ENCODE assay signal across 8 mouse cellular contexts in genomic region chr8:110749500-110750170, GRCm38 (mm10). TPM values are rescaled to one million over a fixed set of nuclear protein-coding genes. Genes with fewer than 3 reads are reported as not detected.
DNase-seq lines count a peak whose midpoint lies in the region; ATAC-seq lines count a peak whose summit lies in the region.

No protein-coding gene starts in this region.

- 60% methylated on average over 10 of the region's 10 CpGs for WGBS in intestine, embryonic 15.5 days
- WGBS in midbrain, embryonic 14.5 days: 62% methylated on average over 10 of the region's 10 CpGs

- no peaks in the 10 kb centered on the region for H3K9me3 ChIP-seq in intestine, embryonic 15.5 days
- no peaks in the 10 kb centered on the region for H3K9me3 ChIP-seq in midbrain, embryonic 14.5 days (ENCODE audit: control insufficient read depth, low read length)

- H3K27ac ChIP-seq in intestine, embryonic 15.5 days: no peak overlapping the region
- no peak overlapping the region for H3K27ac ChIP-seq in midbrain, embryonic 14.5 days (replicated peaks; ENCODE audit: low read depth, low read length)

- no peaks in the 10 kb centered on the region for H3K4me1 ChIP-seq in intestine, embryonic 15.5 days (replicated peaks)
- H3K4me1 ChIP-seq in midbrain, embryonic 14.5 days (ENCODE audit: control insufficient read depth, insufficient read depth, low read length): no peaks in the 10 kb centered on the region

- peak; percentile 24 for DNase-seq in cerebellum, adult 11 months
- DNase-seq in ovary, postnatal 14 days (ENCODE audit: low spot score): peak; percentile 58
- DNase-seq in ovary, postnatal 10 days (ENCODE audit: low spot score): no peak
- DNase-seq in embryo, embryonic 9.5 days (ENCODE audit: extremely low spot score): peak; percentile 75
- DNase-seq in midbrain, embryonic 14.5 days: peak; percentile 93

- H3K4me3 ChIP-seq in intestine, embryonic 15.5 days (replicated peaks): no peak overlapping the region
- H3K4me3 ChIP-seq in midbrain, embryonic 14.5 days (replicated peaks; ENCODE audit: low read depth, low read length): no peak overlapping the region

- ATAC-seq in cerebellum, adult (ENCODE audit: insufficient number of reproducible peaks, low FRiP score, low TSS enrichment): no peak
- ATAC-seq in intestine, embryonic 15.5 days: peak; percentile 24; the same call in 1 of the 2 replicates
- ATAC-seq in midbrain, embryonic 14.5 days (ENCODE audit: low FRiP score, low TSS enrichment): peak; percentile 57; the same call in 1 of the 2 replicates
- ATAC-seq in erythroid progenitor cell, adult 5-6 weeks (replicated peaks; ENCODE audit: low FRiP score, poor library complexity, severe bottlenecking): no peak

- no peaks in the 10 kb centered on the region for H3K36me3 ChIP-seq in intestine, embryonic 15.5 days
- H3K36me3 ChIP-seq in midbrain, embryonic 14.5 days (ENCODE audit: control insufficient read depth, insufficient read depth, low read length): no peaks in the 10 kb centered on the region

- no peak overlapping the region for H3K9ac ChIP-seq in intestine, embryonic 15.5 days
- H3K9ac ChIP-seq in midbrain, embryonic 14.5 days (replicated peaks; ENCODE audit: low read length): 0 out of 2 replicates have a peak overlapping the region, but pooled peaks have one; percentile 10

- H3K4me2 ChIP-seq in intestine, embryonic 15.5 days (replicated peaks): no peak overlapping the region
- H3K4me2 ChIP-seq in midbrain, embryonic 14.5 days (ENCODE audit: low read length): no peak overlapping the region

- no peaks in the 10 kb centered on the region for H3K27me3 ChIP-seq in intestine, embryonic 15.5 days (replicated peaks)
- H3K27me3 ChIP-seq in midbrain, embryonic 14.5 days (ENCODE audit: control insufficient read depth, insufficient read depth, low read length): no peaks in the 10 kb centered on the region

RNA-seq across cellular contexts. Expression of gene Mtss1l, which starts 28.4 kb away (rescaled TPM):
- 8.0 and 9.6 TPM in 2 replicates for polyA plus RNA-seq in intestine, embryonic 15.5 days (2015; fragmentation: Nextera tagmentation; extraction: Ambion mirVana)
- 27.5 and 31.4 TPM in 2 replicates for polyA plus RNA-seq in midbrain, embryonic 14.5 days (2014; fragmentation: Nextera tagmentation; extraction: Ambion mirVana)
- not detected in 2 replicates for total RNA-seq in erythroid progenitor cell, adult 5-6 weeks (2015; ENCODE audit: low replicate concordance)
- total RNA-seq in erythroid progenitor cell, adult 5-6 weeks (2017; ENCODE audit: low replicate concordance): not detected in 2 replicates

RNA-seq across cellular contexts. Expression of gene Il34, which starts 56.1 kb away (rescaled TPM):
- 1.1 and 2.6 TPM in 2 replicates for polyA plus RNA-seq in intestine, embryonic 15.5 days (2015; fragmentation: Nextera tagmentation; extraction: Ambion mirVana)
- 0.34 and 3.9 TPM in 2 replicates for polyA plus RNA-seq in midbrain, embryonic 14.5 days (2014; fragmentation: Nextera tagmentation; extraction: Ambion mirVana)
- 1.3 TPM in 1 of 2 replicates, not detected in the other for total RNA-seq in erythroid progenitor cell, adult 5-6 weeks (2015; ENCODE audit: low replicate concordance)
- total RNA-seq in erythroid progenitor cell, adult 5-6 weeks (2017; ENCODE audit: low replicate concordance): 0.91 TPM in 1 of 2 replicates, not detected in the other

Comparison
In these comparisons a context has a peak if more than half of its experiments do, and no peak if none do; other contexts are left out.
1. ATAC-seq: peak in intestine, embryonic 15.5 days (single experiment) and midbrain, embryonic 14.5 days (single experiment); none in cerebellum, adult (single experiment) and erythroid progenitor cell, adult 5-6 weeks (single experiment).